Mouse (Mus musculus) lung, postnatal 4 days (tissue): Measurements from ENCODE around the gene Btg2.

Experiments
- DNase-seq, 2 experiments: peaks; one replicate each; pipeline ENCODE4 v3.0.0; 2021

Btg2 gene

DNA sequence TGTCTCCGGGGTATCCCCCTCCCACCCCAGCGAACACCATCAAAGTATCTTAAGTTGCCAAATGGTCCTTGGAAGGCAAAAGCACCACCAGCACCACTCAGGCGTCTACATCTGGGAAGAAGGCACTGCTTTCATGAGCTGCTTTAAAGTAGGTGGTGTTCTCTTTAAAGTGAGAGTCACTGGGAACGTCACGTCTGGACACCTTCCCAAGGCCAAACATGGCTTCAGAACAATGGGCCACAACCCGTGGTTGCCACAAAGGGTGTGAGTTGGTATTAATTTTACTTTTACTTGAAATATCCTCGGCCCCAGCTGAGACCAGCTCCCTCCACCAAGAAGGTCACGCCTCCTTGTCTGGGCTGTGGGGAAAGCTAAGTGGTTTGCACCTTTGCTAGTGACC is 21.2 kb downstream of the Btg2 start:
- no peak for DNase-seq

GRCm38 (mm10) chr1:134056285-134056684 is 22.6 kb downstream of the Btg2 start:
- no peak for DNase-seq

- DNase-seq, result no peak
These were observed 23.2 kb downstream of the Btg2 start for GRCm38 (mm10) chr1:134055666-134056245.

DNA sequence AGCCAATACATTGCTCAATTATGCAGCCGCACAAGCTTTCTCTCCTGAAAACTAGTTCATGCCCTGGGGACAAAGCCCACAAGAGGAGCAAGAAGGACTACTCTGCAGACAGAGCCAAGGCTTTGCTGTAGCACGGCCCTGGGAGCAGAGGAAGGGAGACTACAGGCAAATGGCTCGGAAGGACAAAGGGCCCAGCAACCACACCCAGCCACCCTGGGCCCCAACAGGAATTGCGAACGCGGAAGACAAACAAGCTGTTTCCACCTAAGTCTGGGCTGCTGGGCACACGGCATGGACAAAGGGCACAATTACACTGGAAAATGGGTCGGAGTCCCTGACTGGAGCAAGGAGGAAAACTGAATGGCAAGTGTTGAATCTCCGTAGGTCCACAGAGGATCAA is 23.9 kb downstream of the Btg2 start:
- peak; percentile 44 to 62 for DNase-seq

DNA sequence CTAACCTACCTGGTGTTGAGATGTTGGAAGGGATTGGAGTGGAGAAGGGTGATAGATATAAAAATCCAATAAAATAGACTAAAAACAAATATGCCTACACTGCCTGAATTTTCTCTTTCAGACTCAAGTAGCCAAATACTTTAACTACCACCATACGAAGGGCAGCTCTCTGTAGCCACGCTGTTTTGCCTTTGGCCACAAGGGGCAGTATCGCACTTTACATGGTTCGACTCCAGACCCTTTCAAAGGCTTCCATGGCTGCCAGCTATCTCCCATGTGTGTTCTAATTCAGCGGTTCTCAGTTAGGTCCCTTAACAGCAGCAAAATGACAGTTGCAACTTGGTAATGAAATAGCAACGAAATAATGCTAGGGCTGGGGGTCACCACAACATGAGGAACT is 25.7 kb downstream of the Btg2 start:
- peak; percentile 85 to 92 for DNase-seq

DNA sequence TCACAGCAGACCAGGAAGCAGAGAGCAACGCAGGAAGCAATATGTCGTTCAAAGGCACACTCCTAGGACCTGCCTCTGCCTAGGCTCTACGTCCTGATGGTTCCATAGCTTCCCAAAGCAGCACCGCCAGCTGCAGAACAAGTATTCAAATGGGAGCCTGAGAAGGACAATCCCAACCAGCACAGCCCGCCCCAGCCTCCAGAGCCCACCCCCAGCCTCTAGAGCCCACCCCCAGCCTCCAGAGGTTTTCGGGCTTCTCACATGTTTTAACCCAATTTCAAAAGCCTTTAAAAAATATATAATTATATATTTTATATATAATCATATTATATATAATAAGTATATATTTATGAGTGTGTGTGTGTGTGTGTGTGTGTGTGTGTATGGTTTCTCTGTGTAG is 29.4 kb downstream of the Btg2 start:
- no peak for DNase-seq

DNA sequence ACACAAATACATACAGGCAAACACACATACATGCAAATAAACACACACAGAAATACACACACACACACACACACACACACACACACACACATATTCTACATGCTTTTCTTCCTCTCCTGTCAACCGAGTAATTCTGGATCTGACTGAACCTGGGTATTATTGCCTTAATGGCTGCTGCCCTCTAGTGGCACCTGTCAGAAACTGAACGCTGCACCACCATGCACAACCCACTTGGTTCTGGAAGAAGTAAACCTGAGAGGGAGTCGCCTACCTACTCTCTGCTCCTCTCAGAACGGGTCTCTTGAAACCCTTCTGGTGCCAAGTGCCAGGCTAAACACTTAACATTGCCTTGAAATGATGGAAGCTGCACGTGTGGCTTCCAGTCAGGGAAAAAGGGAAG is 30.2 kb downstream of the Btg2 start:
- DNase-seq, result peak; percentile 80 to 86

- no peak for DNase-seq
These were observed 31.5 kb downstream of the Btg2 start for GRCm38 (mm10) chr1:134047431-134047830.

- DNase-seq, result no peak
These were observed 32.5 kb downstream of the Btg2 start for GRCm38 (mm10) chr1:134046387-134046786.

GRCm38 (mm10) chr1:134045971-134046370 is 32.9 kb downstream of the Btg2 start:
- DNase-seq, result peak; percentile 83 to 87

DNA sequence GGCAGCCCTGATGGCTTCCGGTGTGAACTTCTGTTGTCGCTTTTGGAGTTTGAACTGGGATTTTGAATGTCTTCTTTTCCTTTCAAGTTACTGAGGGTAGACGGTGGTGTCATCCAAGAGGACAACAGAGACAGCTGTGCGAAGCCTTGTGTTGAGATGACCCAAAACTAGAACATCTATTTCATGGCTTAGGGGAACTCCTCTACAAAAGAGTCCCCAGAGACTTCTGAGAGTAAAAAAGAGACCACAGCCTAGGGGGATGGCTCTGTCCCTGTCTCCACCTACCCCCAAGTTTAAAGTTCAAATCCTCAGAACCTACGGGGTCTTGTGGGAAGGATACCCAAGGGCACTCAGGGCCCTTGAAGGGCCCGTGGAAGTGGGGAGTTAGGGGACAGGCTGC is 34.1 kb downstream of the Btg2 start:
- DNase-seq, result no peak

- DNase-seq, result no peak
These were observed 36.6 kb downstream of the Btg2 start for GRCm38 (mm10) chr1:134042341-134042740.

- DNase-seq, result no peak
These were observed 37.0 kb downstream of the Btg2 start for GRCm38 (mm10) chr1:134041900-134042299.

- DNase-seq, result no peak
These were observed 39.6 kb downstream of the Btg2 start for GRCm38 (mm10) chr1:134039361-134039760.

DNA sequence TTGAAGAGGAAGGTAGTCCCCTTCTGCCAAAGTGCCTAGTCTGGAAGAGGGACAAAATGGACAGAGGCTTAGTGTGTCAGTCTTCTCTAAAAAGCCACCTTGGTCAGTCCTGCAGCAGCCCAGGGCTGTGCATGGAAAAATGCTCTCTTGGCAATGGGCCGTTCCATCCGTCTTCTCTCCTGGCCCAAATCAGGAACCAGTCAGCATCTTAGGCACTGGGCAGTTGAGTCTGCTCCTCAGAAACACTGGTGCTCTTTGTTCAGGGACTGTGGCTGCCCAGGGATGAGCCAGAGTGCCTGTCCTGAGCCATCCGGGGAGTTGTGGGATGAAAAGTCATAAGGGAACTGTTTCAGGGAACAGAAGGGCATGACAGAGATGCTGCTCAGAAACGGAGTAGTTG is 40.6 kb downstream of the Btg2 start:
- no peak for DNase-seq

GRCm38 (mm10) chr1:134037172-134037571 is 41.7 kb downstream of the Btg2 start, which contains the start of gene Fmod:
TSS of gene Fmod (plus strand) at chr1:134037254.
- DNase-seq, result peak; percentile 46 to 69

GRCm38 (mm10) chr1:134036492-134036891 is 42.4 kb downstream of the Btg2 start:
- no peak for DNase-seq

DNA sequence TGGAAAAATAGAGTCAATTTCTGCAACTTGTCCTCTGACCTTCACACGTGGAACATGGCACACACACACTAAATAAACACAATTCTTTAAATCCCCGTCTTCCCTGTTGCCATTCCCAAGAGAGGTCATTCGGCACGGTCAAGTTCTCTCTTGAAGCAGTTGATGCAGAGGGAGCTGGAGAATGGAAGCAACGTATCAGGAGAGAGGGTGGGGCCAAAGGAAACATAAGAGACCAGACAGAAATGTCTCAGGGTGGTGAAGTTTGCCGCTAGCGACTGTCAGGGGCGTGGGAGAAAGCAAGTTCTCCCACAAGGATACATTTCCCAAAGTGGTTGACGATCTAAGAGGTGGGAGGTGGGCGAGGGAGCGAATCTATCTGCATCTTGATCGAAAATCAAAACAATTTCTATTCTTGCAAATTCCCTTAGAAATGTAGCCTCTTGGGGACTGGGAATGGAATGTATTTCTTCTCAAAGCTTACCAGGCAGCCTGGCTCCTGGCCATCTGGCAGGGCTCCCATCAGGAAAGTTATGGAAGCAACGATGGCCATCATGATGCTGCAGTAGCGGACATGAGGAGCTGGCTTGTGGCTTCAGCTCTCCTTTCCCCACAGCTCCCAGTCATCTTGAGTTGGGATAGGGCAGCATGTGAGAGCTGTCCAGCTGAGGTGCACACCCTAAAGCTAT is 50.6 kb downstream of the Btg2 start:
- DNase-seq, result peak; percentile 78 to 83

GRCm38 (mm10) chr1:134026741-134027140 is 52.2 kb downstream of the Btg2 start:
- no peak for DNase-seq

GRCm38 (mm10) chr1:134025975-134026374 is 52.9 kb downstream of the Btg2 start:
- DNase-seq, result no peak
